Mouse (Mus musculus) E14TG2a.4 (cell line): Measurements from ENCODE around the gene Aarsd1.

Experiments
- CTCF ChIP-seq: conservative IDR thresholded peaks from 2 replicates; pipeline ENCODE4 v1.5.1; 2014; ENCODE audit warnings: low read length
- NANOG ChIP-seq: IDR thresholded peaks from 2 replicates; pipeline ENCODE4 v1.6.1; 2014; ENCODE audit warnings: borderline replicate concordance, low read length, mixed read lengths

- TF ChIP-seq CTCF (no peak), NANOG (no peak)
Measured at GRCm38 (mm10) chr11:101378926-101379325, 38.5 kb downstream of the Aarsd1 start.
